Mouse (Mus musculus): Measurements from ENCODE around the gene Cct2.

DNA sequence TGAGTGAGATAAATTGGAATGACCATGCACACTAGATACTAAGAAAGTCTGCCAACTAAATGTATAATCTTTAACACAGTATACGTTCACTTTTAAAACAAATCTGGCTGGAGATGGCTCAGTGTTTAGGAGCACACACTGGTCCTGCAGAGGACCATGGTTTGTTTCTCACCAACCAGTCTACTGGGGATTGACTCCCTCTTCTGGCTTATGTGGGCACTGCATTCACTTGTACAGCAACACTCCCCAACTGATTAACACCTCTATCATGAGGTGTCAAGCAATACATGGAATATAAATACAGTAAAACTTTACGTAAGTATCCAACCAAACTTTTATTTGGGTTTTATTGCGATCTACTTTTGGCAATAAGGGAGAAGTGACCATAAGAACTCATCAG, 5.5 kb upstream of the Cct2 start:
- TF ChIP-seq CTCF (conservative IDR thresholded peaks at IDR 0.05; ENCODE audit: low read length) (peak; percentile 81), POU5F1 (IDR thresholded peaks at IDR 0.05; ENCODE audit: borderline replicate concordance, low read length) (no peak)

Measured in E14TG2a.4 (cell line).